Mouse (Mus musculus) left cerebral cortex, postnatal 14 days (tissue): ENCODE results near the gene Lrg1. TPM values are rescaled to one million over a fixed set of nuclear protein-coding genes. Genes with fewer than 3 reads are reported as not detected.
A peak's percentile ranks its signal among the peaks of the same experiment; 100 is the strongest.
"Not testable (repeated sequence)": the region's sequence is repeated elsewhere in the genome, so short reads cannot be mapped to it uniquely, and the experiment has no call there.

ENCODE experiments used
- DNase-seq, 2 experiments: peaks; one replicate each; pipeline ENCODE4 v3.0.0; 2021 to 2022; ENCODE audit warnings: low spot score in 2 of 2, mixed read lengths in 1 of 2
- intact Hi-C: fragments of 180-260 bp; cut with DNase I; formaldehyde crosslinking; loops from one replicate; pipeline ENCODE4 v1.15.1; 2025
- total RNA-seq, 2 experiments: library from RNA; stranded (reverse); gene quantifications; 2 replicates each; pipeline ENCODE4 v1.2.3; 2021

The Lrg1 gene
- total RNA-seq, 2 experiments from 2014 or later, result 1.2 to 2.8 TPM

GRCm38 (mm10) chr17:56116193-56116592 lies 5.6 kb downstream of the Lrg1 start:
- intact Hi-C loops, result no loop called here
- DNase-seq, result no peak

- DNase-seq, result no peak
- intact Hi-C loops, result no loop called here
These were observed 9.1 kb downstream of the Lrg1 start for GRCm38 (mm10) chr17:56112743-56113142.

GRCm38 (mm10) chr17:56111864-56112263 lies 9.9 kb downstream of the Lrg1 start:
- DNase-seq, result peak; percentile 64 to 75
- intact Hi-C loops, result no loop called here

- intact Hi-C loops, result no loop called here
- DNase-seq, result no peak
These were observed 10.8 kb downstream of the Lrg1 start for GRCm38 (mm10) chr17:56111021-56111420.

DNA sequence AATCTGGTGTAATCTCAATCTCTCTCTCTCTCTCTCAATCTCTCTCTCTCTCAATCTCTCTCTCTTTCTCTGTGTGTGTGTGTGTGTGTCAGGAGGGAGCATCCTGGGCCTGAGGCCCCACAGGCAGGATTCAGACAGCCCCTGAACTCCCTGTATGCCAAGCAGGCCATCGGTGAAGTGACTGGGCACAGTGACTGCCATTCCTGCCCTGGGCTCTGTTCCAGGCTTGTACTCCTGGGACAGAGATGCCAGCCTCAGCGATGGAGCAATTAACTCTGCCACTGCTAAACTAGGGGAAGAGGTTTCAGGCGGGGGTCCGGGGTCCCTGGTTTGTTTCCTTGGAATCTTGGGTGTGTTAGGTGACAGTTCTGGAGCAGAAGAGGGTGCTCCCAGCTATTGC lies 11.2 kb downstream of the Lrg1 start:
- intact Hi-C loops, result no loop called here
- DNase-seq, result peak in 1 of 2 experiments; percentile 39

DNA sequence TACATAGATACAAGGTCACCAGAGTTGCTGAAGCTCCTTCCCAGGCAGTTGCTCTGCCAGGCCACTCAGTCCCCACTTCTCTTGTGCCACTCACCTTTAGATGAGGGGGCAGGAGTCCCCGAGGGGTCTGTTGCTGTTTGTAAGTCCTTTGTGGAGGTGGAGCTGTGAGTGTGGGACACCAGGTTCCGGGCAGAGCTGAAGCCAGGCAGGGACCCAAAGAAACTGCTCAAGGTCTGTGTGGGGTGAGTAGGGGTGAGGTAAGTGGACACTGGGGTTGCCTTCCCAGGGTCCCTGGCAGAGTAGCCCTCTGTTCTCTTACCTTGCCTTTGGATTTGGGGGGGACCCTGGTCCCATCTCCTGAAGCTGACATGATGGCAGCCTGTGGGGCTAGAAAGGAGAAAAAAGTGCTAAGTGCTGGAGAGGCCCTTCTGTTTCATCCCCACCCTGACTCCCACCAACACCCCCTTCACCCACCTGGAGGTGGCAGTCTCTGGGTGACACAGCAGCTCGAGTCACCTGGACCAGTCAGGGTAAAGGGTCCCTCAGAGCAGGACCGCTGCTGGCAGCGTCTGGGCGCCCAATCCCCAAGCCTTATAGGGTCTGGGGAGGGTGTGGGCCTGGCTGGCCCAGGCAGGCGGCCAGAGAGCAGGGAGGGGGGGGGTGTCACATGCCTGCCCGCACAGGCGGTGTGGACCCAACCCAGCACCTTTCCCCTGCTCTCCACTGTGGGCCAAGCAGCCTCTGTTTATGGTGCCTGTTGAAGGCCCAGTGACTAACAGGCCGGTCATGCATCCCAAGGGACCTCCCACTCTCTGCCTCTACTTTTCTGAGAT lies 12.4 kb downstream of the Lrg1 start, which contains the start of gene Plin4:
Plin4 (minus strand) TSS at position 585 of the 833 bp plus-strand sequence.
- intact Hi-C loops, result no loop called here
- DNase-seq, result no peak

DNA sequence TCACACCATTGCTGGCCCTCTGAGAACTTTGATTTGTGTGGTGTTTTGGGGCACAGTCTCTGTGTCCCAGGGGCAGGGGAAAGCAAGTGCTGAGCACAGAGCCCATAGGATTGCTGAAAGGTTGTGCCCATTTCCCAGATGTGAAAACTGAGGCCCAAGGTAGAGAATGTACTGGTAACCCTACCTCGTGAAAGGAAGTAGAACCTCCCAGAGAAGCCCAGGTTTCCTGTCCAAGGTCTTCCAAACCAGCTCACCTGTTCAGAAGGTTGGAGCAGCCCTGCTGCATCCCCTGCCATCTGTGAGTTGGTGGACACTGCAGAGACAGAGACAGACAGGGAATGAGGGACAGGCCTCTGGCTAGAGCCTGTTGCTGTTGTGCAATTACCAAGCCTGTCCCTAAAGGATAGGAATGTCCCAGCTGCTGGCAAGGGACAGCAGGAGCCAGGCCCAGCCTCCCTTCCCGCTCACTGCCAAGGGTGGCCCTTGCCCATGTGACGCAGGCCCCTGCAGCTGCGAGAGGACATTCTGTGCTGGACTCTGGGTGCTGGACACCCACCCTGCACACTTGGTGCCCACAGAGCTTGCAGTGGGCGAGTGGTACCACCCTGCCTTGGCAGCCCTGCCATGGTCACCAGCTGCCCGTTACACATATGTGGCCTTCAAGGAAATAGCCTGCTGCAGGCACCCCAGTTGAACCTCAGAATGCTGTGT lies 13.3 kb downstream of the Lrg1 start:
- intact Hi-C loops, result no loop called here
- peak; percentile 61 to 86 for DNase-seq

- intact Hi-C loops, result no loop called here
- no peak for DNase-seq
These were observed 14.1 kb downstream of the Lrg1 start for GRCm38 (mm10) chr17:56107736-56108135.

DNA sequence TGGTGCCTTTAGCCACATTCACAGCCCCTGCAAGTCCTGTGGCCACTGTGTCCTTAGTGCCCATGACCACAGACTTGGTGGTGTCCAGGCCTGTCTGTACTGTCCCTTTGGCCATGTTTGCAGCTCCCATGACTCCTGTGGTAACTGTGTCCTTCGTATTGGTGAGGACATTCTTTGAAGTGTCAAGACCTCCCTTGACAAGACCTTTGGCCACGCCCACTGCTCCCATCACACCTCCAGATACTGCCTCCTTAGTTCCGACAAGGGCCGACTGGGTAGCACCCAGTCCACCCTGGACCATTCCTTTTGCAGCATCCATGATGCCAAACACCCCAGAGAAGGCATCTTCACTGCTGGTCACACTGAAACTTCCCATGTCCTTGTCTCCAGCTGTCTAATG lies 14.8 kb downstream of the Lrg1 start:
- intact Hi-C loops, result no loop called here
- DNase-seq, result no peak

GRCm38 (mm10) chr17:56106436-56106835 lies 15.4 kb downstream of the Lrg1 start:
- DNase-seq, intact Hi-C loops: not testable (repeated sequence)

- DNase-seq, intact Hi-C loops: not testable (repeated sequence)
These were observed 17.0 kb downstream of the Lrg1 start for GRCm38 (mm10) chr17:56104821-56105220.

GRCm38 (mm10) chr17:56103465-56104285 lies 18.1 kb downstream of the Lrg1 start:
- DNase-seq, result no peak
- intact Hi-C loops, result no loop called here

GRCm38 (mm10) chr17:56102927-56103326 lies 18.9 kb downstream of the Lrg1 start:
- DNase-seq, result no peak
- intact Hi-C loops, result no loop called here

DNA sequence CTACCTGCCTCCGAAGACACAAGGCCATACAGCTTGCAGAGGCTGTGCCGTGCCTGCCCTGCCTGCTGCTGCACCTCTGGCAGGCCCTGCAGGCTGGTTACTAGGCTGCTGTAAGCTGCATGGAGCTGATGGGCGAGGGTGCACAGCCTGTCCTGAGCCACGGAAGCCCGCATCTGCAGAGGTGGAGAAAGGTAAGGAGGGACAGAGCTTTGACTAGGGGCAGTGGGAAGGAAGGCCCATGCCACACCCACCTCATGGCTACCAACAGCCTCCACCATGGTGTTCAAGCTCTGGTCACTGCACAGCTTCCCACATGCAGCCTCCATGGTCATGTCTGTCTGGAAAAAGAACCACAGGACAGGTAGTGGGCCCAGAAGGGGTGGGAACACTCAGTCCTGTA lies 19.6 kb downstream of the Lrg1 start:
- DNase-seq, result no peak
- intact Hi-C loops, result no loop called here

DNA sequence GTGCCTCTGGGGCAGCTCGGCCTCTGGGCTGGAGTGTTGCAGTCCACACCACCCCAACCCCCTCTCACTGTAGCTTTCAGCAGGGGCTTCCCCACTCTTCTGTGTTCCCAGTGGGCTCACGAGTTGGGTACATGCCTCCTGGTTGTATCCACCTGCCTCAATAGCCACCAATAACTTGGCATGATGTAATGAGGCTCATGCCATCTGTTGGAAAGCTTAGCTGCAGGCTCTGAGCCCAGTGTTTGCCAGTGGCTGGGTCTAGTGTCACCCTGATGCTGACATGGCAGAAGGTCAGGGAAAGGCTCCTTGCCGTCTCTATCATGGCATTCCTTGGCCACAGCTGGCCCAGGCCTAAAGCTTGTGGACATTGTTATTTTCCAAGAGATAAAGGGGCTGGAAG lies 21.0 kb downstream of the Lrg1 start:
- intact Hi-C loops, result no loop called here
- DNase-seq, result no peak

DNA sequence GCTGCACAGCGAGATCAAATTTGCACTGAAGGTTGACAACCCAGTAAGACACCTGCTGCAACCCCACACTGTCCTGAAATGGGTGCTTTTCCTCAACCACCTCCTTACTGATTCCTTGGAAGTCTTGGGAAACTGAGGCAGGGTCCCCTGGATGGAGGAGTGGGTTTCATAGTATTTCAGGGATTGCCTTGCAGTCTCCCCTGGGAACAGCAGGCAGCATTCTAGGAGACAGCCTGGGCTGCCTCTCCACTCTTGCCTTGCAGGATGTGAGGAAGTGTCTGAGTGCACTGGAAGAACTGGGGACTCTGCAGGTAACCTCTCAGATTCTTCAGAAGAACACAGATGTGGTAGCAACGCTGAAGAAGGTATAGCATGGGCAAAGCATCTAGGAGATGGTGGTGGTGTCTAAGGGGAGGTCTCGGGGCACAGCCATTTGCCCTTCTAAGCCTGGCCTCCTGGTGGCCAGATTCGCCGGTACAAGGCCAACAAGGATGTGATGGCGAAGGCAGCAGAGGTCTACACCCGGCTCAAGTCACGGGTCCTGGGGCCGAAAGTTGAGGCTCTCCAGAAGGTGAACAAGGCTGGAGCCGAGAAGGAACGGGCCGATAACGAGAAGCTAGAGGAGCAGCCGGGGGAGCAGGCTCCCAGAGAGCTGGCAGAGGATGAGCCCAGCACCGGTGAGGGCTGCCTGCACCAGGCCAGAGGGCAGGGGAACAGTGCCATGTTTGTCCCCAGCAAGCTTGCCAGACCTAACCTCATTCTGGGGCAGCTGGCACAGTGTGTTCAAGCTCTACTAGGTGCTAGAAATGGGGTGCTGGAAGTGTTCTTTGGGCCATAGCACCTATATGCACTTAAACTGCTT lies 22.9 kb downstream of the Lrg1 start:
- intact Hi-C loops, result no loop called here
- DNase-seq, result no peak

DNA sequence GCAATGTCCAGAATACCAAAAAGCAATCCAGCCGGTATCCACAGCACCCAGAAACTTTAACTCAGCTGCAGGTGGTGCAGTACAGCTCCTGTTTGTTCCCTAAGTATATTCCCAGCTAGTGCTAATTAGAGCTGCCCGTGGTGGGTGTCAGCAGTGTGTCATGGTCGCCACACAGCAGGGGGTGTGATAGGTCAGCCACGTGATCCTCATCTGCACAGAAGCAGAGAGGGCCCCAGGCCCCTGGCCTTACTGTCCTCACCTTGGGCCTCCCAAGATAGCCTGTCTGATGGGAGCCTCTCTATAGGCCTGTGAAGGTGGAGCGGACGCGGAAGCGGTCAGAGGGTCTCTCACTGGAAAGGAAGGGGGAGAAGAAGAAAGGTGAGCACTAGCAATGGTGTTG lies 23.6 kb downstream of the Lrg1 start:
- intact Hi-C loops, result no loop called here
- no peak for DNase-seq

DNA sequence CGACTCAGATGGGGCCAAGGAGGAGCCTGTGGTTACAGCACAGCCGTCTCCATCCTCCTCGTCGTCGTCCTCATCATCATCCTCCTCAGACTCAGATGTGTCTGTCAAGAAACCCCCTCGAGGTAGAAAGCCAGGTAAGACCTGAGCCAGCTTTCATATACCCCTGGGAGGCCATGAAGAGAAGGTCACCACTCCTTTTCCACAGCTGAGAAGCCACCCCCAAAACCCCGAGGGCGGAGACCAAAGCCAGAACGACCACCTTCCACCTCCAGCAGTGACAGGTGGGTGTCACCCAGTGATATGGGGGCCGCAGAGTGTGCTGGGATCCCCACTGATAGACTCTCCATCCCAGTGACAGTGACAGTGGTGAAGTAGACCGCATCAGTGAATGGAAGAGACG lies 24.9 kb downstream of the Lrg1 start:
- DNase-seq, result no peak
- intact Hi-C loops, result no loop called here

GRCm38 (mm10) chr17:56092794-56093193 lies 29.0 kb downstream of the Lrg1 start:
- intact Hi-C loops, result no loop called here
- no peak for DNase-seq
